Mouse (Mus musculus): ENCODE data around the gene Icam2. TPM values are rescaled to one million over a fixed set of nuclear protein-coding genes. Genes with fewer than 3 reads are reported as not detected.

Icam2 gene
- polyA plus RNA-seq, 1 experiment from 2014 or later, result 107 TPM

- Histone ChIP-seq H3K9ac (ENCODE audit: low read length) (no peak overlapping the region), H3K4me2 (ENCODE audit: low read depth, low read length) (no peak overlapping the region), H3K4me1 (ENCODE audit: control insufficient read depth, insufficient read depth, low read length) (no peaks in the 10 kb centered on the region; the same call in 1 of the 2 replicates), H3K9me3 (replicated peaks; ENCODE audit: control insufficient read depth, low read length) (no peaks in the 10 kb centered on the region), H3K36me3 (ENCODE audit: control insufficient read depth, insufficient read depth) (no peaks in the 10 kb centered on the region), H3K4me3 (ENCODE audit: low read length) (no peak overlapping the region), H3K27me3 (ENCODE audit: control insufficient read depth, insufficient read depth, low read length) (no peaks in the 10 kb centered on the region), H3K27ac (ENCODE audit: low read length) (0 out of 2 replicates have a peak overlapping the region, but pooled peaks have one; percentile 16)
- ATAC-seq (replicated peaks; ENCODE audit: extremely low read depth, insufficient read depth, low FRiP score), result no peak
- WGBS, result 63% methylated on average over 9 of the region's 9 CpGs
These were observed 31.6 kb upstream of the Icam2 start for GRCm38 (mm10) chr11:106419262-106420102.

- Histone ChIP-seq H3K27me3 (ENCODE audit: control insufficient read depth, insufficient read depth, low read length) (no peaks in the 10 kb centered on the region), H3K4me3 (ENCODE audit: low read length) (no peak overlapping the region), H3K36me3 (ENCODE audit: control insufficient read depth, insufficient read depth) (no peaks in the 10 kb centered on the region), H3K9me3 (replicated peaks; ENCODE audit: control insufficient read depth, low read length) (no peaks in the 10 kb centered on the region), H3K9ac (ENCODE audit: low read length) (no peak overlapping the region), H3K4me2 (ENCODE audit: low read depth, low read length) (no peak overlapping the region), H3K27ac (ENCODE audit: low read length) (no peak overlapping the region), H3K4me1 (ENCODE audit: control insufficient read depth, insufficient read depth, low read length) (no peaks in the 10 kb centered on the region; the same call in 1 of the 2 replicates)
- WGBS, result 39% methylated on average over 4 of the region's 4 CpGs
- ATAC-seq (replicated peaks; ENCODE audit: extremely low read depth, insufficient read depth, low FRiP score), result peak; percentile 58
These were observed 30.8 kb upstream of the Icam2 start for GRCm38 (mm10) chr11:106418622-106419196.

GRCm38 (mm10) chr11:106417860-106418259, 30.0 kb upstream of the Icam2 start:
- Histone ChIP-seq H3K4me3 (ENCODE audit: low read length) (no peak overlapping the region), H3K27ac (ENCODE audit: low read length) (no peak overlapping the region), H3K4me2 (ENCODE audit: low read depth, low read length) (no peak overlapping the region), H3K9ac (ENCODE audit: low read length) (no peak overlapping the region), H3K36me3 (ENCODE audit: control insufficient read depth, insufficient read depth) (no peaks in the 10 kb centered on the region), H3K9me3 (replicated peaks; ENCODE audit: control insufficient read depth, low read length) (no peaks in the 10 kb centered on the region), H3K27me3 (ENCODE audit: control insufficient read depth, insufficient read depth, low read length) (no peaks in the 10 kb centered on the region), H3K4me1 (ENCODE audit: control insufficient read depth, insufficient read depth, low read length) (no peaks in the 10 kb centered on the region; the same call in 1 of the 2 replicates)
- no peak for ATAC-seq (replicated peaks; ENCODE audit: extremely low read depth, insufficient read depth, low FRiP score)
- 83% methylated on average over 2 of the region's 2 CpGs for WGBS

GRCm38 (mm10) chr11:106416331-106416730, 28.5 kb upstream of the Icam2 start:
- no peak overlapping the region for H3K4me2 ChIP-seq (ENCODE audit: low read depth, low read length)
- H3K27me3 ChIP-seq (ENCODE audit: control insufficient read depth, insufficient read depth, low read length), result no peaks in the 10 kb centered on the region
- no peaks in the 10 kb centered on the region; the same call in 1 of the 2 replicates for H3K4me1 ChIP-seq (ENCODE audit: control insufficient read depth, insufficient read depth, low read length)
- no peak overlapping the region for H3K9ac ChIP-seq (ENCODE audit: low read length)
- no peaks in the 10 kb centered on the region for H3K36me3 ChIP-seq (ENCODE audit: control insufficient read depth, insufficient read depth)
- ATAC-seq (replicated peaks; ENCODE audit: extremely low read depth, insufficient read depth, low FRiP score), result no peak
- H3K9me3 ChIP-seq (replicated peaks; ENCODE audit: control insufficient read depth, low read length), result no peaks in the 10 kb centered on the region
- H3K4me3 ChIP-seq (ENCODE audit: low read length), result no peak overlapping the region
- no peak overlapping the region for H3K27ac ChIP-seq (ENCODE audit: low read length)
- 64% methylated on average over 3 of the region's 3 CpGs for WGBS

- 82% methylated on average over 3 of the region's 3 CpGs for WGBS
- H3K4me3 ChIP-seq (ENCODE audit: low read length), result no peak overlapping the region
- H3K27me3 ChIP-seq (ENCODE audit: control insufficient read depth, insufficient read depth, low read length), result no peaks in the 10 kb centered on the region
- H3K27ac ChIP-seq (ENCODE audit: low read length), result no peak overlapping the region
- no peaks in the 10 kb centered on the region; the same call in 1 of the 2 replicates for H3K4me1 ChIP-seq (ENCODE audit: control insufficient read depth, insufficient read depth, low read length)
- peaks cover 2% of the 10 kb centered on the region; the same call in 1 of the 2 replicates for H3K36me3 ChIP-seq (ENCODE audit: control insufficient read depth, insufficient read depth)
- H3K4me2 ChIP-seq (ENCODE audit: low read depth, low read length), result no peak overlapping the region
- no peaks in the 10 kb centered on the region for H3K9me3 ChIP-seq (replicated peaks; ENCODE audit: control insufficient read depth, low read length)
- ATAC-seq (replicated peaks; ENCODE audit: extremely low read depth, insufficient read depth, low FRiP score), result no peak
- no peak overlapping the region for H3K9ac ChIP-seq (ENCODE audit: low read length)
These were observed 24.9 kb upstream of the Icam2 start for GRCm38 (mm10) chr11:106412641-106413360.

- WGBS, result 70% methylated on average over 2 of the region's 2 CpGs
- Histone ChIP-seq H3K9me3 (replicated peaks; ENCODE audit: control insufficient read depth, low read length) (no peaks in the 10 kb centered on the region), H3K9ac (ENCODE audit: low read length) (no peak overlapping the region), H3K27me3 (ENCODE audit: control insufficient read depth, insufficient read depth, low read length) (no peaks in the 10 kb centered on the region), H3K4me3 (ENCODE audit: low read length) (no peak overlapping the region), H3K4me2 (ENCODE audit: low read depth, low read length) (no peak overlapping the region), H3K27ac (ENCODE audit: low read length) (no peak overlapping the region), H3K4me1 (ENCODE audit: control insufficient read depth, insufficient read depth, low read length) (no peaks in the 10 kb centered on the region; the same call in 1 of the 2 replicates), H3K36me3 (ENCODE audit: control insufficient read depth, insufficient read depth) (peaks cover 6% of the 10 kb centered on the region; the same call in 1 of the 2 replicates)
- ATAC-seq (replicated peaks; ENCODE audit: extremely low read depth, insufficient read depth, low FRiP score), result no peak
These were observed 23.3 kb upstream of the Icam2 start for GRCm38 (mm10) chr11:106411157-106411556.

- H3K9ac ChIP-seq (ENCODE audit: low read length), result no peak overlapping the region
- no peaks in the 10 kb centered on the region for H3K27me3 ChIP-seq (ENCODE audit: control insufficient read depth, insufficient read depth, low read length)
- H3K27ac ChIP-seq (ENCODE audit: low read length), result no peak overlapping the region
- no peak overlapping the region for H3K4me2 ChIP-seq (ENCODE audit: low read depth, low read length)
- 79% methylated on average over 3 of the region's 3 CpGs for WGBS
- ATAC-seq (replicated peaks; ENCODE audit: extremely low read depth, insufficient read depth, low FRiP score), result no peak
- H3K9me3 ChIP-seq (replicated peaks; ENCODE audit: control insufficient read depth, low read length), result no peaks in the 10 kb centered on the region
- H3K36me3 ChIP-seq (ENCODE audit: control insufficient read depth, insufficient read depth), result peaks cover 8% of the 10 kb centered on the region
- H3K4me3 ChIP-seq (ENCODE audit: low read length), result no peak overlapping the region
- no peaks in the 10 kb centered on the region for H3K4me1 ChIP-seq (ENCODE audit: control insufficient read depth, insufficient read depth, low read length)
These were observed 22.6 kb upstream of the Icam2 start for GRCm38 (mm10) chr11:106410507-106410906.

- no peaks in the 10 kb centered on the region for H3K27me3 ChIP-seq (ENCODE audit: control insufficient read depth, insufficient read depth, low read length)
- H3K4me3 ChIP-seq (ENCODE audit: low read length), result no peak overlapping the region
- no peak overlapping the region for H3K4me2 ChIP-seq (ENCODE audit: low read depth, low read length)
- ATAC-seq (replicated peaks; ENCODE audit: extremely low read depth, insufficient read depth, low FRiP score), result no peak
- no peak overlapping the region for H3K9ac ChIP-seq (ENCODE audit: low read length)
- no peaks in the 10 kb centered on the region for H3K9me3 ChIP-seq (replicated peaks; ENCODE audit: control insufficient read depth, low read length)
- peaks cover 11% of the 10 kb centered on the region for H3K36me3 ChIP-seq (ENCODE audit: control insufficient read depth, insufficient read depth)
- WGBS, result 72% methylated on average over 4 of the region's 4 CpGs
- H3K4me1 ChIP-seq (ENCODE audit: control insufficient read depth, insufficient read depth, low read length), result no peaks in the 10 kb centered on the region
- H3K27ac ChIP-seq (ENCODE audit: low read length), result no peak overlapping the region
These were observed 22.1 kb upstream of the Icam2 start for GRCm38 (mm10) chr11:106410011-106410410.

All from heart, embryonic 16.5 days (tissue).